Mouse (Mus musculus): ENCODE results near the gene Gp6.

- TF ChIP-seq POLR2A (IDR thresholded peaks at IDR 0.05; ENCODE audit: borderline replicate concordance, insufficient read depth, low read length) (no peak), CTCF (IDR thresholded peaks at IDR 0.05; ENCODE audit: borderline replicate concordance, insufficient read depth, low read depth, low read length) (peak; percentile 99)
Measured at GRCm38 (mm10) chr7:4427161-4427912, 29.8 kb upstream of the Gp6 start.

All from cerebellum, adult 2 months (tissue).